Mouse (Mus musculus) thymus, adult 2 months (tissue): ENCODE measurements around the gene I0C0044D17Rik.

Experiments used
- CTCF ChIP-seq: fragments of 200-500 bp; IDR thresholded peaks from 2 replicates; pipeline ENCODE4 v1.5.1; 2012; ENCODE audit warnings: mild to moderate bottlenecking, control low read depth, low read length, moderate library complexity, borderline replicate concordance; ENCODE audit not compliant: control insufficient read depth, poor library complexity, insufficient read depth; ENCODE audit errors: extremely low read depth
- POLR2A ChIP-seq: fragments of 200-500 bp; IDR thresholded peaks from 2 replicates; pipeline ENCODE4 v1.6.1; 2012; ENCODE audit warnings: mild to moderate bottlenecking, low read length, control low read depth, moderate library complexity; ENCODE audit not compliant: control insufficient read depth, poor library complexity, insufficient read depth; ENCODE audit errors: extremely low read depth

GRCm38 (mm10) chr4:98817184-98817911 is 6.3 kb downstream of the I0C0044D17Rik start, which contains the start of gene Kank4:
- no peak for TF ChIP-seq CTCF
- TF ChIP-seq POLR2A = no peak
